Mouse (Mus musculus) heart, postnatal 36 days (tissue): ENCODE measurements at regions not wholly inside any gene's neighbourhood (a gene's known extent, or its start where the extent isn't known, plus 50 kb on each side); places are given as distances from the start of the nearest gene placed in this dataset.
"Not testable (repeated sequence)": the region's sequence is repeated elsewhere in the genome, so short reads cannot be mapped to it uniquely, and the experiment has no call there.

Experiments
- DNase-seq, 2 experiments: peaks; one replicate each; pipeline ENCODE4 v3.0.0; 2021 to 2022
- intact Hi-C: fragments of 180-260 bp; cut with DNase I; formaldehyde crosslinking; loops from one replicate; pipeline ENCODE4 v1.15.1; 2025

DNA sequence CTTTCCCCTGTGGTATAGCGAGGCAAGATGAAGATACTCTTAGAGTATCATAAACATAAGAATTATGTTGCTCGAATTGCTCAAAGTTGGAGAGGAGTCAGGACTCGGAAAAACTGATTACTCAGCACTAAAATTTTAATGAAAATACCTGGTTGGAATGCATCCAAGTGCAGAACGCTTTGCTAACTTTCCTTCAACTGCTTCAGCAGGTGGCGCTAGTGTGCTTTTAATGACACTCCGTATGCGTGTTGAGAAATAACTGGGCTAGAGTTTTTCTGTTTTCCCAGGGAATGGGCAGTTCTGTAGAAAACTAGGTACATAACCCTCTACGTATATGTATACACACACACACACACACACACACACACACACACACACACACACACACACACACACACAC lies 221.0 kb downstream of the Grxcr1 start:
- intact Hi-C loops, result loop anchor here (10.0 kb wide), 1 partner anchor 1262 kb away; no protein-coding TSS in a partner anchor
- DNase-seq, result peak; percentile 11 to 29

DNA sequence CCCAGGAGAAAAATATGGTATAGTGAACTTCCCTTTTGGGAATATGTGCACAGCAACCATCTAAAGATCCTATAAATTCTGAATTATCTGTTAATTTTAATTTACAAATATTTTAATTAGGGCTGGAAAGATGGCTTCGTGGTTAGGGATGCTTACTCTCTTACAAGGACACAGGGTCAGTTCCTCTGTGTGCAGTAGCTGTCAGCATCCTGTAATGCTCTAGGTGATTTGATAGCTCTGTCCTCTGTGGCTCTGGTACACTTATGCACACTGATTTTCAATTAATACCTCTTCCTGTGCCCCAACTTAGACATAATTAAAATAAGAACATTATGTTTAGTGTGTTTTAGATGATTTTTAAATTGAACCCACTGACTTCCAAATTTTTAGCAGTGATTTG lies 221.8 kb downstream of the Grxcr1 start:
- intact Hi-C loops, result loop anchor here (10.0 kb wide), 1 partner anchor 1261 kb away; no protein-coding TSS in a partner anchor
- no peak for DNase-seq

DNA sequence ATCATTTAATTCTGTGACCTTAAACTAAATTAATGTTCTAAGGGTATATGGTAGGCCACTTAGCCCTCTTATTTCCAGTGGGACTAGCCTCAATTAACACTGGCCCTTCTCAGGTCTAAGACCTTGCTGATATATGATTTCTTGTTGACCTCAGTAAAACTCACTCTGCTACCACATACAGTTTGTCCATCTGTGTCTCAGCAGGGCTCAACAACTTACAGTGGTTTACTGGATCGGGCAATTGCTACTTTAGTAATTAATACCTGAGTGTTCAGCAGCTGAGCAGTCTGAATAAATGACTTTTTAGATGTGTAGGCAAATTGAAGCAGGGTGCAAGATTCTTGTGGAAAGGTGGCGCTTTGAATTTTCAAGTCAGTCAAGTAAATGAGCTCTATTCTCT lies 222.5 kb downstream of the Grxcr1 start:
- intact Hi-C loops, result loop anchor here (10.0 kb wide), 1 partner anchor 1261 kb away; no protein-coding TSS in a partner anchor
- no peak for DNase-seq

DNA sequence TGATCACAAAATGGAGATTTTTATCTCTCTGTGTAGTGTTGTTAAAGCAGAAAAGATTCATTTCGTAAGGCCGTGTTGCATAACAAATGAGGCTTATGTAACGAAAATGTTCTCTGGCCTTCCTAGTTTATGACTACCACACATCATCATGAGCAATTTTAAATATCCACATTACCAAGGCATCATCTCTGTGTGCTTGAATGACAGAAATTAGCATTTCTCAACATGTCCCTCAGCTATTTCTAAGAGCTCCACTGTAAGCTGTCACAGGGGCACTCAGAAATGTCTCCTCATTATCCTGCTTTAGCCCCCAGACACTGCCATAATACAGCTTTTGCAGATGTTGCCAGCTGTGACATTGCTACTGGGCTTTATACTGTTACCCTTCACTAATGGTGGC lies 232.6 kb downstream of the Grxcr1 start:
- intact Hi-C loops, result no loop called here
- no peak for DNase-seq

DNA sequence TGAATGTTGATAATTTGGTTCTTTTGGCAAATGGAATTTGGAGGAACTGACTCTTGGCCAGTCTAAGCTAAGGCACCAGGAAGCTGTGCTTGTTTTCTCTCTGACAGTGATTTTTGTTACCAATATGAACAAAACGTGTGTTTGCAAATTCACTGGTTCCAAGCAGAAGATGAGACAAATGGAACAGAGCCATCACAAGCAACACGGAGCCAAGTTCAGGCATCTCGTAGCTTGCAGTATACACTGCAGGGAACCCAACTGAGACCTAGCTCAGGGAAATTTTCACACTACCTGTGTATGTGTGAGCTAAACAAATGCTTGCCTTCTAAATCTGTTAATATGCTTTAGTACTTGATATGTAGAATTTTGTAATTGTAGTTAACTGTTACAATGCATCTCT lies 242.6 kb downstream of the Grxcr1 start:
- intact Hi-C loops, result no loop called here
- no peak for DNase-seq

DNA sequence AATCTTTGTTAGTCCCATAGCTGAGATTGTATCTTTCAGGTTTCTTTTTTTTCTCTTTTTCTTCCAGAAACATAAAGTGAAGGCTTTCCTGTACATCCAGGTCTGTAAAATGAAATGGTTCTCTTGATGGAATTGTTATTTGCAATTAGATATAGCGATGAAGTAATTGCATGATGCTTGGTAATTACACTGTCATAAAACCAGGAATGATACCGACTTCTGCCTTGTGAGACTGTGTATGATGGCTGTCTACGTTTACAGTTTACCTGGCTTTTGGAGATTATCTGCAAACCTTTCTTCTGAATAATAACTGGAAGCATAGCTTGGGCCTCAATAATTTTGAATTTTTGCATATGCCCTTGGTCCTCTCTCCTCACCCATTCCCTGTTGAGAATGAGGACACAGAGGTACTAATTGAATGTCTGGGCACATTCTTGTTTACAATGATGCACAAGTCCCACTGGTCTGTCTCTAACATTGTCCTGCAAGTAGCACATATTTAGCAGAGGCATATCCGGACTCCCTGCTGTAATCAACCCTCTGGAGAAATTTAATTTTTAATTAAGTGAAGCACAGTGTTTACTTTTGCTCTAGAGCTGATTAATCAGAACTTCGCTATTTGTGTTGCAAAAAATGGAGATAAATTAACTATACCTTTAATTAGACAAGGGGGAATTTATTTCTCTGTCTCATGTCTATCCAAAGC lies 244.1 kb downstream of the Grxcr1 start:
- intact Hi-C loops, result no loop called here
- no peak for DNase-seq

DNA sequence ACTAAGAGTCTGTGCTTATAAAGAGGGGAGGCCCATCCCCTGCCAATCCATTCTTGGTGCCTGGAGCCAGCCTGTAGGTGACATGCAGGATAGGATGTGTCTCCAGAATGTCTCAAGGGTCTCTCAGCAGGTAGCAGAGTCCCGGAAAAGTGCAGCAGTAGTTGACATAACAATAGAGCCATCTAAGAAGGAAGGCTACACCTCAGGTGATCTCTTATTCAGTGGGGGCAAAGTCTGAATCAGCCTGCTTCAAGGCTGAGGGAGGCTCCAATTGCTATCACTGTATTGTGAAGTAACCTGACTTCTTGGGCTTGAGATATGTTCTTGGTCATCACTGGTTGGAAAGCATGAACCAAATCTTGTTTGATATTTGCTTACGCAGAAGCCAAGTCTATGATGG lies 264.1 kb downstream of the Grxcr1 start:
- DNase-seq, intact Hi-C loops: not testable (repeated sequence)

DNA sequence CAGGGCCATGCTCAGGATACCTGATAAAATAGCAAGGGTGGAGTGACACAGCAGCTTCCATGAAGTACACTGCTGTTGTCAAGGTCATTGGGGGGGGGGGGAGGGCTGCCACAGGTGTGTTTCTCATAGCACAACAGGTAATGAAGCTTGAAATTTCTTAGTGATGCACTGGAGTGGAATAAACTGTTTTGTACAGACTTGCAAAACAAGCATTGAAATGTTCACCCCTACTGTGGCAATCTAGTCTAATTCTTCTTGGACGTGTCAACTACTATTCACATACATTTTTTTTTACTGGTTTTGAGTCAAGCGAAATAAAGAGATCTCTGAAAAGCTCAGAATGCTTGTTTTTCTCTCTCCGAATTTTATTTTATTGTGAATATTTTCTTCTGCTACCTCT lies 281.6 kb downstream of the Grxcr1 start:
- intact Hi-C loops, result no loop called here
- DNase-seq, result no peak

DNA sequence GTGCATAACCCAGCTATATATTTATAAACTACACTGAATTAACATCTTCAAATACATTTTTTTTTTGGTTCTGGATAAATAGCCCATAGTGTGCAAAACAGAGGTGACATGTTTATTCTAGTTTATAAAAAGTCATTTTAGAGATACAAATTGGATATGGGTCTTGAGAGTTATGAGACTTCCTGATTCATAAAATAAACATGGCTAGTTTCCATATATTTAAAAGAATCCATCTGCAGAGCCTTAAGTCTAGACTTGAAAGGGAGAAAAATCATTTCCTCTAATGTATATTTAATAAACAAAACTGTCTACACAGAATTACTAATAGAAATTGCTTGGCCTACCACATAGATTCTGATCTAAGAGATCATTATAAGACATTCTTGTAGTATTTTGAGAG lies 287.3 kb downstream of the Grxcr1 start:
- intact Hi-C loops, result no loop called here
- no peak for DNase-seq

DNA sequence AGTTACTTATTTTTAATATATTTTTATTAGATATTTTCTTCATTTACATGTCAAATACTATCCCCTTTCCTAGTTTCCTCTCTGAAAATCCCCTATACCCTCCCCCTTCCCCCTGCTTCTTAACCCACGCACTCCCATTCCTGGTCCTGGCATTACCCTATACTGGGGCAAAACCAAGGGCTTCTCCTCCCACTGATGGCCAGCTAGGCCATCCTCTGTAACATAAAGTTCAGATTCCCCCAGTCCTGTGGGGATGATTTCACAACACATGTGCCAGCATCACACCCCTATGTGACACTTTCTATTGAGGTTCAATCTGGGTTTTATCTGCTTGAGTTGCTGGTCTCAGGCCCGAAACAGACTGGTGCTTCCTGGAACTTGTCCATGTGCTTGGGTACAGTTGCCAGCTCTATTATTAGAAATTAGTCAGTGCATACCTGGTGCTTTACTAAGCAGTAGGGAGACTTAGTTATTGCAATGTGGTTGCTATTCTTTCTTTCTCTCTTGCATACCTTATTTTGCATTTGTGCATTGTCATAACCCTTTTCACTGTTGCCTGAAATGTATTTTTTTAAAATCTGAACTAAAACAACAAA lies 295.5 kb downstream of the Grxcr1 start:
- peak; percentile 31 to 58 for DNase-seq
- intact Hi-C loops, result no loop called here

DNA sequence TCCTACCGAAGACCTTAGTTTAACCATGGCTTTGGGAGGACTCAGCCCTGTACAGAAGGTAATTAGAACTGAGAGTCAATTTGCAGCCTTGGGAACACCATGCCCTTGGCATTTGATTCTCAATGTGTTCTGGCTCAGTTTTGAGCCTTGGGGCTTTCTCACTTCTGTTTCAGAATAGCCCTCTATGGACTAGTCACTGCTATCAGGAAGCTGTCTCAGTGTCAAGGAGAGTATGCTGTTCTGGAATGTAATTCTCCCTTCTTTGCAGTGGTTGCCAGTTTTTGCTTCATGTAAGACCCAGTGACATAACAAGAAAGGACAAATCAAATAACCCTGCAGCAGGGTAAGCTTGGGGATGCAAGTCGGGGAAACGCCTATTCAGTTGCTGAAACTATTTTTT lies 297.7 kb downstream of the Grxcr1 start:
- intact Hi-C loops, result no loop called here
- peak in 1 of 2 experiments; percentile 1 for DNase-seq

DNA sequence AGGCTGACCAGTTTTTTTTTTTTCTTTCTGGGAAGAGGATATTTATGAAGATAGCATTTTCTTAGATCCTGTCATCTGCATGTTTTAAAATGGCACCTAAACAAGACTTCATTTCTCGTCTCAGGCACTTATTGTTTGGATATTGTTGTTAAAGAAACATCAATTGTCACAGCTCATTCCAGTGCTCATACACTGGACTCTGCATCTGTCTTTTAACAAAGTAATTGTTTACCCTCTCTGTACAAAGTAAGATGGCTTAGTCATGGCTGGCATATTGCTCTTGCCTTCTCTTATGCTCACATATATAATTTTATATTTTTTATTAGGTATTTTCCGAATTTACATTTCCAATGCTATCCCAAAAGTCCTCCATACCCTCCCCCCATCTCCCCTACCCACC lies 298.2 kb downstream of the Grxcr1 start:
- intact Hi-C loops, result no loop called here

DNA sequence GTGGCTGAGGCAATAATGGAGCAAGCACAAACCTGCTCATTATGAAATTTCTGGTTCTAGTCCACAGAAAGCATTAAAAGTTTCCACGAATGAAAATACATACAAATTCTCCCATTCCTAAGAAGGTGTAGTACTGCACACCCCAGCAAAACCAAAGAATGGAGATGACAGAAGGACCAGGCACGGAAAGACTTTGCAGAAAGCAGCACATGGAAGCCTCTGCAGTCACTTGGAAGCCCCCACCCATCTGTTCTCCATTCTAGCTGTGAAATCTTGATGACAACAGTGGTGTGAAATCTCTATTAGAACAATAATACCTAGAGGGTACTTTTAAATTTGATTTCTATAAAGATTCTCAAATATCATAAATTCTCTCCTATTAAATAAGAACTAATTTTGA lies 319.3 kb downstream of the Grxcr1 start:
- intact Hi-C loops, result no loop called here
- DNase-seq, result no peak

More for the DNA sequence above, 298.2 kb downstream of the Grxcr1 start:
- DNase-seq, result no peak

DNA sequence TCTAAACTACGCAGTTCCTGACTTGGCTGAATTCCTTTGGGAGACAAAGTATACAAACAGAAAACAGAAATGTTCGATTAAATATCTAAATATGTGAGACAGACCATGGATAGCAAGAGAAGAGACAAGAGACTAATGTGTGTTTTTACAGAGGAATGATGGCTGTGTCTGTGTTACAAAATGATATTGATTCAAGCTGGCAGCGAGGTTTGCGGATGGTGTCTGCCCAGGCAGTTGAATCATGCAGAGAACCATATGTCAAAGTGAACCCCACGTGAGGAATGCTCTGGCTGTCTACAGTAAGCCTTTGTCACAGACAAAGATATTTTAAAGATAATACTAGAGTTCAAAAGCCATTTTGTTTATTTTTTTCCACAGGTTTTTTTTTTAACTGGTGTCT lies 320.2 kb downstream of the Grxcr1 start:
- intact Hi-C loops, result no loop called here
- DNase-seq, result no peak

DNA sequence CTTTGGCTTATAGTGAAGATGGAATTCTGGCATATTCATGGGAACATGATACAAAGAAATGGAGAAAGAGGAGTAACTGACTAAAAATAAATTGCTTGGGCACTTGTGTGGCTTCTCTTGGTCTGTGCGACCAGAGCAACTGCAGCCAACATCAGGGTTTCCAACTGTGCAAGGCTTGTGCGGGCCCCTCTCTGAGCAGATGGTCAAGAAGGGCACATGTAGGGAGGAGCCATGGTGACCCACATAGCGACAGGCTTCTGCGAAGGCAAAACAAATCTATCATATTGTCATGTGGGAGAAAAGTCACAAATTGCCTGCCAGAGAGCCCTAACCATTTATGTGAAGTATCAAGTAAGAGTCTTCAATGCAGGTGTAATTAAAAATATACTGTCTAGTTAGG lies 321.6 kb downstream of the Grxcr1 start:
- intact Hi-C loops, result no loop called here
- no peak for DNase-seq

DNA sequence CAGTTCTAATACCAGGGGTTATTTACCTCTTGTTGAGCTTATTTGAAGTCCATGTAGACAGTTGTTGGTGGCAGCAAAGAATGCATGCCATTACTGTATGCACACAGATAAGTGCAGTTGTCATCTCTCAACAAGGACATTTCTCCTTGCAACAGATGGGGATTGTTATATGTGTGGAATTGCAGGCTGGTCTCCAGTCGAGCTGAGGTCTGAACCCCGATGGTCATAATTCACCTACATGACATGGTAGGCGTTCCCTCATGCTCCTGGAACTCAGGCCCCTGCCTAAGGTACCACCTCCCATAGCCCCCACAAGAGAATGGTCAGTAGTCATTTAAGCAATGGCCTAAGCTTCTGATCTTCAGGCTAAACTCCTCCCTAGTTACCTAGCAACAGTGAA lies 322.2 kb downstream of the Grxcr1 start:
- intact Hi-C loops, DNase-seq: not testable (repeated sequence)

DNA sequence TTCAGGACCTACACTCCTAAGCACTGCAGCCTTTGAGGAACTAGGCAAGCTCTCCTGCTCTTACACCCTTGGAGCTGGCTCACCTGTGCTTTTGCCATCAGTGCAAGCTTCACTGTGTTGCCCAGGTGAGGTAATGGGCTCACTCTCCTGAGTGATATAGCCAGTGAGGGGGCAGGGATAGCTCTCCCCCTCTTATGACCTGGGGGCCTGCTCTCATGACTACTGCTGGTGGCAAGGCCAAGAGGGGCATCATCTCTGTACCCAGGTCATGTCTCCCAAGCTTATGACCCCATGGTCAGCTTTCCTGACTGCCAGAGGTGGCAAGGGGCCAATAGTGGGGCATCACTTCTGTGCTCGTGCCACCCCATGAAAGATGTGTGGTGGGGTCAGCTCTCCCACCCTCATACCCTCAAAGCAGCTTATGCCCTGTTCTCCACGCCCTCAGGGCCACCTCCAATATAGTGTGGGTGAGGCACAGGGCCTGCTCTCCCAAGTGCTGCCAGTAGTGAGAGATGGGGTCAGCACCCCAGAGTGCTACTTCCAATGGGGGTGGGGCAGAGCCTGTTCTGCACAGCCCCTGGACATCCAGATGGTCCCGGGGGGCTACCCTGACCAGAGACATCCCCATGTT lies 330.1 kb downstream of the Grxcr1 start:
- intact Hi-C loops, result no loop called here
- DNase-seq, result no peak

DNA sequence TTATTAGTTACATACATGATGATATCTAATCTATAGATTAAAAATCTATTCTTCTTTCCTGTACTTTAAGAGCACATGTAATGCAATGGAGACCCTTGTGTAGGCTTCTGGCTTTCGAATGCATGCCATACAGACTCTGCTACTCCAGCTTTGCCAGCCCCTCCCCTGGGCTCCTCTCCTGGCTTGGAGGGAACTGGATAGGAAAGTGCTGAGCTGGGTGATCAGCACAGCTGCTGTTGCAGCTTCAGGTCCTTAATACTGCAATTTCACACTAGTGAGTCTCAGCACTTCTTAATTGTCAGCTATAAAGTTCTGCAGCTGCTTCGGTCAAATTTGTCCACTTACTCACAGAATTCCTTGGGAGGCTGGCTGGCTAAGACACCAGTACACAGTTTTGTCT lies 341.4 kb downstream of the Grxcr1 start:
- intact Hi-C loops, result no loop called here
- no peak for DNase-seq
